Mouse (Mus musculus) embryonic facial prominence, embryonic 10.5 days (tissue): Measurements from ENCODE around the gene Gid8. TPM values are rescaled to one million over a fixed set of nuclear protein-coding genes. Genes with fewer than 3 reads are reported as not detected.
"Not testable (repeated sequence)": the region's sequence is repeated elsewhere in the genome, so short reads cannot be mapped to it uniquely, and the experiment has no call there.

Source experiments
- DNase-seq: peaks from one replicate; pipeline ENCODE4 v3.0.0-alpha.2; 2017; ENCODE audit warnings: low spot score
- H3K27ac ChIP-seq: fragments of 300-500 bp; sonication (generic); replicated peaks from 2 replicates; pipeline ENCODE4 v1.5.1; 2016; ENCODE audit warnings: mild to moderate bottlenecking
- H3K27me3 ChIP-seq: fragments of 300-500 bp; sonication (generic); replicated peaks from 2 replicates; pipeline ENCODE4 v1.6.1; 2016; ENCODE audit warnings: low read depth, mild to moderate bottlenecking; ENCODE audit not compliant: poor library complexity, severe bottlenecking
- H3K36me3 ChIP-seq: fragments of 300-500 bp; sonication (generic); replicated peaks from 2 replicates; pipeline ENCODE4 v1.6.1; 2016; ENCODE audit warnings: mild to moderate bottlenecking, moderate library complexity
- H3K4me1 ChIP-seq: fragments of 300-500 bp; sonication (generic); 2 replicates; pipeline ENCODE4 v1.6.1; 2016
- H3K4me3 ChIP-seq: fragments of 300-500 bp; sonication (generic); 2 replicates; pipeline ENCODE4 v1.5.1; 2016; ENCODE audit warnings: mild to moderate bottlenecking, moderate library complexity
- H3K9me3 ChIP-seq: fragments of 300-500 bp; sonication (generic); 2 replicates; pipeline ENCODE4 v1.6.1; 2016; ENCODE audit warnings: mild to moderate bottlenecking
- WGBS: fragments of 180-500 bp; shearing (Covaris S2); methylation state at CpG from one replicate; pipeline ENCODE4 v1.1.7; 2016; 5-methylcytosine and 5-hydroxymethylcytosine counted together
- polyA plus RNA-seq: library from polyadenylated mRNA; unstranded; fragments of >200 nt; fragmentation: Nextera tagmentation; extraction: Ambion mirVana; gene quantifications from 2 replicates; pipeline ENCODE4 v1.2.1, GENCODE M21; 2016

Gid8 gene
- polyA plus RNA-seq, 1 experiment from 2014 or later = 51.7 TPM

- not testable (repeated sequence) for H3K4me3 ChIP-seq, H3K9me3 ChIP-seq, H3K27me3 ChIP-seq, DNase-seq, H3K27ac ChIP-seq
- Histone ChIP-seq H3K36me3 (peaks cover 66% of the 10 kb centered on the region), H3K4me1 (peaks cover 16% of the 10 kb centered on the region)
- 92% methylated on average over 5 of the region's 5 CpGs for WGBS
Observed at GRCm38 (mm10) chr2:180722748-180723147, 12.8 kb downstream of the Gid8 start.

DNA sequence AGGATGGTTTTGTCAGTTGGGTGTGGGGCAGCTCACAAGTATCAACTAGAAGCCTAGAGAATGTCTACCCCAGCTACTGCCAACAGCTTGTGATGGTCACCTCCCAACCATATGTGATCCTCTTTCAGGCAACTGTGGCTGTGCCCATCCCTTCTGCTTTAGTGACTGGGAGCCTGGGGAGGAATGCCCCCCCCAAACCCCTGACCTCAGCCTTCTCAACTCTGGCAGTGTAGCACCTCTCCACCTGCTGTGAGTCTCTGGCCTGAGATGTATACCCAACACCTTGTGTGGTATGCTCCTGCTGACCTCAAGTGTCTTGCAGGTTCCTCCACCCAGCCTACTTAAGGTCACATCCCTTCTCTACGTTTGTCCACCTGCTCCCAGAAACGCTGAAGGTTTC is 13.9 kb downstream of the Gid8 start:
- Histone ChIP-seq H3K27ac (no peak overlapping the region), H3K27me3 (no peaks in the 10 kb centered on the region; the same call in 1 of the 2 replicates), H3K9me3 (no peaks in the 10 kb centered on the region), H3K4me3 (no peak overlapping the region), H3K36me3 (peaks cover 55% of the 10 kb centered on the region), H3K4me1 (peaks cover 25% of the 10 kb centered on the region)
- DNase-seq = no peak
- WGBS = 70% methylated on average over 2 of the region's 2 CpGs

DNA sequence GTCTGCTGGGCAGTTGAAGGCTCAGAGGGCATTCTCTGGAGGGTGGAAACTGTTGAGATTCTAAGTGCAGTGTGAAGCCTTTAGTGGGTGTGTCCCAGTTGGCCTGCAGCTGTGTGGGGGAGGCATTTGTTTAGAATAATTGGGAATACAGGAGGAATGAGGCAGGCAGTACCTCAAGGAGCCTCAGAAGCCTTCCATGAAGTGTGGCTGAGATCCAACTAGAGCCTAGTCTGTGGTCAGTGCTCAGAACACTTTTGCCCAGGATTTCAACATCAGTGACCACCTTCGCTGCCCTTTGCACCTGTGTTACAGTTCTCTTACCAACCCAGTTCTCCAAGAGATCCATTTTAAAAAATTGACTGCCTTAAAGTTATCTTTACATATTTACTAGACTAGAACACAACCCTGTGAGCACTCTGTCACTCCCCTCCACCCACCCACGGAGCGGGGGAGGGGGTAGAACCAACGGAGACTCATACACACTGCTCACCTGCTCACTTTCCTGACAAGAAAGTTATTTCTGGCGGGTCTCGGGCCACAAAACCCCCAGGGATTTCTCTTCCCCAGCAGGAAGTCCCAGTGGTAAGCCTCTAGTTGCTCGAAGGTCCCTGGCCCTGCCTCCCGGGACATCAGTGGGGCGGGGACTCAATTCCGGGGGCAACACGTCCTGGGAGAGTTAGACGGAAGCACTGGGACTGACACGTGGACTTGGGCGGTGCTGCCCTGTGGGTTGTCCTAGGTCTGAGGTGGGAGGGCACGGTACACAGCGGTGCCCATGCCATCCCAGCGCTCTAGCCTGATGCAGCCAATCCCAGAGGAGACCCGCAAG is 14.9 kb downstream of the Gid8 start, which contains the start of gene Slc17a9:
Gene Slc17a9, plus strand, starts transcription at position 679 of the 829 bp plus-strand sequence.
- DNase-seq = no peak
- peaks cover 46% of the 10 kb centered on the region for H3K36me3 ChIP-seq
- H3K9me3 ChIP-seq = no peaks in the 10 kb centered on the region
- peak within 1 kb of the TSS; percentile 31 for H3K4me3 ChIP-seq
- no peaks in the 10 kb centered on the region; the same call in 1 of the 2 replicates for H3K27me3 ChIP-seq
- peaks cover 25% of the 10 kb centered on the region for H3K4me1 ChIP-seq
- H3K27ac ChIP-seq = no peak within 1 kb of the TSS
- 5% methylated on average over 18 of the region's 18 CpGs for WGBS

- Histone ChIP-seq H3K27me3 (no peaks in the 10 kb centered on the region; the same call in 1 of the 2 replicates), H3K36me3 (peaks cover 40% of the 10 kb centered on the region), H3K4me1 (peaks cover 25% of the 10 kb centered on the region), H3K4me3 (peak overlapping the region; percentile 31), H3K9me3 (no peaks in the 10 kb centered on the region), H3K27ac (no peak overlapping the region)
- DNase-seq = no peak
- 8% methylated on average over 6 of the region's 6 CpGs for WGBS
Observed at GRCm38 (mm10) chr2:180725414-180725778, 15.5 kb downstream of the Gid8 start.

- no peak for DNase-seq
- Histone ChIP-seq H3K4me3 (no peak overlapping the region), H3K9me3 (no peaks in the 10 kb centered on the region), H3K36me3 (peaks cover 33% of the 10 kb centered on the region), H3K4me1 (peaks cover 25% of the 10 kb centered on the region), H3K27me3 (no peaks in the 10 kb centered on the region; the same call in 1 of the 2 replicates), H3K27ac (no peak overlapping the region)
- WGBS = 29% methylated on average over 8 of the region's 8 CpGs
Observed at GRCm38 (mm10) chr2:180725856-180726629, 16.1 kb downstream of the Gid8 start.

GRCm38 (mm10) chr2:180726658-180727442 is 16.9 kb downstream of the Gid8 start:
- H3K36me3 ChIP-seq = peaks cover 25% of the 10 kb centered on the region
- WGBS = 72% methylated on average over 6 of the region's 6 CpGs
- H3K27ac ChIP-seq = no peak overlapping the region
- no peak overlapping the region for H3K4me3 ChIP-seq
- no peak for DNase-seq
- H3K27me3 ChIP-seq = no peaks in the 10 kb centered on the region; the same call in 1 of the 2 replicates
- peaks cover 25% of the 10 kb centered on the region for H3K4me1 ChIP-seq
- no peaks in the 10 kb centered on the region for H3K9me3 ChIP-seq

DNA sequence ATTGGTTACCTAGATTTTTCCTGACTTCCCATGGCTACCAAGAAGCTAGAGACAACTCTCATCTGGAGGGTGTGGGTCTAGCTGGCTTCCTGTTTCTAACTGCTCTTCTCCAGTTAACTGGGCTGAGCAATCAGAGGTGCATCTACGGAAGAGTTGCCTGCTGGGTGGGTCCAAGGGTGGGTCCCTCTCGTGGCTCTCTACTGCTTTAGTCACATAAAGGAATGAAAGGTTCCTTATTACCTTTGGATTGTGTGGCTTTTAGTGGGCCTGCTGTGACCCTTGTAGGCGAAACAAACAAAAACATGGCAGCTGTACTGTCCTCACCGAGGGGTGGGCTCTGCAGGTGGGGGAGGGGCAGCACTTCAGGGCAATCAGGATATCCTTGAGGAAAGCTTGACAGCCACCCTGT is 17.7 kb downstream of the Gid8 start:
- DNase-seq = no peak
- Histone ChIP-seq H3K36me3 (peaks cover 18% of the 10 kb centered on the region), H3K4me3 (no peak overlapping the region), H3K27me3 (no peaks in the 10 kb centered on the region; the same call in 1 of the 2 replicates), H3K4me1 (peaks cover 27% of the 10 kb centered on the region), H3K27ac (no peak overlapping the region), H3K9me3 (no peaks in the 10 kb centered on the region)
- WGBS = 61% methylated on average over 4 of the region's 4 CpGs

GRCm38 (mm10) chr2:180731036-180731435 is 21.1 kb downstream of the Gid8 start:
- Histone ChIP-seq H3K4me1 (peaks cover 12% of the 10 kb centered on the region; the same call in 1 of the 2 replicates), H3K27ac (no peak overlapping the region), H3K36me3 (no peaks in the 10 kb centered on the region), H3K27me3 (no peaks in the 10 kb centered on the region), H3K9me3 (no peaks in the 10 kb centered on the region), H3K4me3 (no peak overlapping the region)
- no peak for DNase-seq
- WGBS = 76% methylated on average over 3 of the region's 3 CpGs

GRCm38 (mm10) chr2:180731984-180732383 is 22.1 kb downstream of the Gid8 start:
- Histone ChIP-seq H3K27ac (no peak overlapping the region), H3K4me1 (peaks cover 11% of the 10 kb centered on the region; the same call in 1 of the 2 replicates), H3K9me3 (no peaks in the 10 kb centered on the region), H3K4me3 (no peak overlapping the region), H3K27me3 (no peaks in the 10 kb centered on the region), H3K36me3 (no peaks in the 10 kb centered on the region)
- no peak for DNase-seq
- WGBS = 71% methylated on average over 6 of the region's 6 CpGs

DNA sequence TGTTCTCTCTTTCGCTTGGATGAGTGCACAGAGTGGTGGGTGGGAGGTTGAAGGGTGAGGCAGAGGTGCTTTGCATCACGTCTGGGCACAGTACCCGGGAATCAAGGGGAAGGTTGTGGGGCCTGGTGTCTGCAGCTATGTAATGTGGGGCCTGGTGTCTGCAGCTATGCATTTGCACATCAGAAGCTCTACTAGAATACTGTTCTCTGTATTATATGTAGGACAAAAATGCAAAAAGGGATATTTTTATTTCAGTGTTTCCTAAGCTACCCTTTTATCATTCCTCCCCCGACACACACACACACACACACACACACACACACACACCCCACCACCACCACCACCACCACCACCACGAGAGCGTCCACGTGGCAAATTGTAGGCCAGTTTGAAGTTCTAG is 25.3 kb downstream of the Gid8 start:
- no peak overlapping the region for H3K4me3 ChIP-seq
- 72% methylated on average over 7 of the region's 7 CpGs for WGBS
- DNase-seq = no peak
- 0 out of 2 replicates have a peak, but pooled peaks cover 2% of the 10 kb centered on the region for H3K4me1 ChIP-seq
- H3K36me3 ChIP-seq = no peaks in the 10 kb centered on the region
- no peaks in the 10 kb centered on the region for H3K9me3 ChIP-seq
- no peaks in the 10 kb centered on the region for H3K27me3 ChIP-seq
- H3K27ac ChIP-seq = no peak overlapping the region

DNA sequence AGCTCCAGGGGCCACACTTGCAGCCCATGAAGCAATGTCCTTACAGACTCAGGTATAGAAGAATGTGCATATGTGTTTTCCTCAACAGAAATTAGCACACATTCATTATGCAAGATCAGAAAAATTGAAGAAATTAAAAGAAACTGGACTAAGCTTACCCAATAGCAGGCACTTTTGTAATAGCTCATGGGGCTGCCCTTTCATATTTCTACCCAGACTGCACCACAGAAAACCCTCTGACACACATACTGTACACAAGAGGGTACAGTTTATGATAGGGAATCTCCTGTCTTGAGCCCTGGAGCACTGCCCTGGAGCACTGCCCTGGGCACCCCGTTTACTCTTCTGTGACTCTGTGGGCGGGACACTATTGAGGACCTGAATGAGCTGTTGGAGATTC is 28.1 kb downstream of the Gid8 start:
- Histone ChIP-seq H3K36me3 (no peaks in the 10 kb centered on the region), H3K27ac (no peak overlapping the region), H3K4me3 (no peak overlapping the region), H3K4me1 (no peaks in the 10 kb centered on the region), H3K9me3 (no peaks in the 10 kb centered on the region), H3K27me3 (no peaks in the 10 kb centered on the region)
- 87% methylated on average over 2 of the region's 2 CpGs for WGBS
- no peak for DNase-seq

GRCm38 (mm10) chr2:180740349-180740748 is 30.4 kb downstream of the Gid8 start:
- no peak overlapping the region for H3K4me3 ChIP-seq
- H3K36me3 ChIP-seq = no peaks in the 10 kb centered on the region
- 25% methylated on average over 3 of the region's 3 CpGs for WGBS
- no peaks in the 10 kb centered on the region for H3K27me3 ChIP-seq
- H3K4me1 ChIP-seq = no peaks in the 10 kb centered on the region
- no peak overlapping the region for H3K27ac ChIP-seq
- H3K9me3 ChIP-seq = no peaks in the 10 kb centered on the region
- DNase-seq = no peak
